Mouse (Mus musculus) stomach, postnatal 0 days (tissue): Measurements from ENCODE around the gene Tpbg.

Experiments
- CTCF ChIP-seq: IDR thresholded peaks from 2 replicates; pipeline ENCODE4 v1.5.1; 2016; ENCODE audit warnings: antibody characterized with exemption, low read depth, mild to moderate bottlenecking, moderate library complexity
- EP300 ChIP-seq: optimal IDR thresholded peaks from 2 replicates; pipeline ENCODE3; 2016; ENCODE audit warnings: antibody characterized with exemption

- TF ChIP-seq CTCF: no peak
- no peak for TF ChIP-seq EP300
Observed at GRCm38 (mm10) chr9:85809246-85809645, 32.9 kb upstream of the Tpbg start.
